Mouse (Mus musculus) testis, adult 2 months (tissue): ENCODE results near the gene Mtus2.

Experiments used
- CTCF ChIP-seq: fragments of 200-500 bp; IDR thresholded peaks from 2 replicates; pipeline ENCODE4 v1.5.1; 2012; ENCODE audit warnings: low read depth, mild to moderate bottlenecking, inconsistent platforms, low read length, moderate library complexity; ENCODE audit not compliant: control insufficient read depth, insufficient read depth, insufficient replicate concordance
- POLR2A ChIP-seq: fragments of 200-500 bp; IDR thresholded peaks from 2 replicates; pipeline ENCODE4 v1.6.1; 2012; ENCODE audit warnings: low read depth, mild to moderate bottlenecking, inconsistent platforms, low read length, moderate library complexity; ENCODE audit not compliant: control insufficient read depth

GRCm38 (mm10) chr5:148063745-148064144 is 106.6 kb downstream of the Mtus2 start:
- TF ChIP-seq CTCF (no peak), POLR2A (no peak)
